Mouse (Mus musculus) monocyte, adult 2 months (primary cell): ENCODE data around the gene Timmdc1.

ENCODE experiments used
- DNase-seq, 2 experiments: peaks; one replicate each; pipeline ENCODE4 v3.0.0; 2022; ENCODE audit warnings: low spot score in 2 of 2, low read depth in 1 of 2

Gene Timmdc1

DNA sequence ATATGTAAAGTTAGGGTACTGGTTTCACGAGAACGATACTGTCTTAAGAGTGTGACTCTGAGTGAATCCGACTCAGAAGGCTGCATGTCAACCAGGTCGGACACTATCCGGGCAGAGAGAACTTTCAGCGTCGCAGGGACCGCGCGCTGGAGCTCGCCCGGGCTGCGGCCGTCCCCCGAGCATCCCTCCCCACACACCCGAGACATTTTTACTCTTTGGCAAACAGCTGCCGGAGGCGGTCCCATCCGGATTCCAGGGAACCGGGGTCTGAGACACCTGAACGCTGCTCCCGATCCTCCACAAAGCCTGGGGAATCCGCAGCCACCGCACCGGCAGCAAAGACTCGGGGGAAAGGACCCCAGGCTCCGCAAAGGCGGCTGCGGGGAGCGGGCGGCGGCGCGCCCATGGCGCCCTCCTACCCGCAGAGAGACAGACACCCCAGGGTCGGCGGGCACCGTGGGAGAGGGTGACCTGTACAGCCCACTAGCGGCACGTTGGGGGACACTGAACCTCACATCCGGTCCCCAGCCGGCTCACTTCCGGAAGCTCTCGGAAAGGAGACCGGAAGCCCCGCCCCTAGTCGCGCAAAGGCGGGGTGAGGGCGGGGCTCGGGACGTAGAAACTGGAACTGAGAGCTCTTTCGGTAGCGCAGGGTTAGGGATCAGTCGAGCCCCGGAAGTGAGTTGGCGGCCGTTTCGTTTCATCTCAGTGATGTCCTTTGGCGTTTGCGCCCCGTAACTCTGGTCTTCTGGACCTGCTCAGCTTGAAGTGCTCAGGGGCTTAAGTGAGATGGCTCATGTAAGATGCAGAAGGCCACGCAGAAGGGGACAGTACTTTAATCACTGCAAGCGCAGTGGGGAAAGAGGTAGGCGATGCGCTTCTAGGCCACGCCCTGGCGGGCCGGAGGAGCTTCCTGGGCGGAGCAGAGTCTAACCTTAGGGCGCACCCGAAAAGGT, at the start of gene Timmdc1:
Gene Timmdc1 (minus strand): TSS at position 535 of the 956 bp plus-strand sequence.
- peak; percentile 84 to 93 for DNase-seq

GRCm38 (mm10) chr16:38571481-38571880, 49.0 kb upstream of the Timmdc1 start:
- no peak for DNase-seq

GRCm38 (mm10) chr16:38568192-38568591, 45.7 kb upstream of the Timmdc1 start:
- DNase-seq: no peak

GRCm38 (mm10) chr16:38563516-38563915, 41.1 kb upstream of the Timmdc1 start:
- DNase-seq: no peak

- no peak for DNase-seq
Observed at GRCm38 (mm10) chr16:38562968-38563327, 40.5 kb upstream of the Timmdc1 start.

DNA sequence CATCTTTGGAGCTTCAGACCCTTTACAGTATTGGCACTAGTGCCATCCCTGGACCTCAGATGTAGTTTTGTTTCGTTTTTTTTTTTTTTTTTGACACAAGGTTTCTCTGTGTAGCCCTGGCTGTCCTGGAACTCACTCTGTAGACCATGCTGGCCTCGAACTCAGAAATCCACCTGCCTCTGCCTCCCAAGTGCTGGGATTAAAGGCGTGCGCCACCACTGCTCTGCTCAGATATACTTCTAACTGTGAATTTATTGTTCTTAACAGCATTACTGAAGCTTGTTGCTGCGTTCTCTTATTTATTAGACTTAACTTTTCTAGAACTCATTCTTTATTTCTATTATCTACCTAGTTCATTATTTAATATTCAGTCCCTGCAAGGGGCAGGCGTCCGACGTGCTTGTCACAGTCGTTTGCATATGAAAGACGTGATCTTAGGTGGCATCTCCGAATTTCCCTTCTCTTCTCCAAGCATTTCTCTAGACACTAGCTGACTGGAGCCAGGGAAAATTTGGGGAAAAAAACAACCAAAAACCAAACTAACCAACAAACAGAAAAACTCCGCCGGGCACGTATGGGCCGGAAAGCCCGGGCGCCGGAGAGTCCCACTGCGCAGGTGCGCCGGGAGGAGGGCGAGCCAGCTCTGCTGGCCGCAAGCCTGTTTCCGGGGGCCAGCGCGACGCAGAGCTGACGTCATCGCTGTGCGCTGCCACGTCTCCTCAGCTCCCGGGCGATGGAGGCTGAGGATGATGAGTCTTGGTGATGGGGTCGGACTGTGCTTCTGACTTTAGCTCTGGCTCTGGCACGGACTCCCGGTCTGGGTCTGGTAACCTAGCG, 39.9 kb upstream of the Timmdc1 start:
- peak; percentile 78 to 91 for DNase-seq

GRCm38 (mm10) chr16:38558221-38558748, 35.8 kb upstream of the Timmdc1 start, which contains the start of gene Tmem39a:
Tmem39a (plus strand) TSS chr16:38558698.
- DNase-seq: no peak

GRCm38 (mm10) chr16:38555988-38556387, 33.5 kb upstream of the Timmdc1 start:
- no peak for DNase-seq

DNA sequence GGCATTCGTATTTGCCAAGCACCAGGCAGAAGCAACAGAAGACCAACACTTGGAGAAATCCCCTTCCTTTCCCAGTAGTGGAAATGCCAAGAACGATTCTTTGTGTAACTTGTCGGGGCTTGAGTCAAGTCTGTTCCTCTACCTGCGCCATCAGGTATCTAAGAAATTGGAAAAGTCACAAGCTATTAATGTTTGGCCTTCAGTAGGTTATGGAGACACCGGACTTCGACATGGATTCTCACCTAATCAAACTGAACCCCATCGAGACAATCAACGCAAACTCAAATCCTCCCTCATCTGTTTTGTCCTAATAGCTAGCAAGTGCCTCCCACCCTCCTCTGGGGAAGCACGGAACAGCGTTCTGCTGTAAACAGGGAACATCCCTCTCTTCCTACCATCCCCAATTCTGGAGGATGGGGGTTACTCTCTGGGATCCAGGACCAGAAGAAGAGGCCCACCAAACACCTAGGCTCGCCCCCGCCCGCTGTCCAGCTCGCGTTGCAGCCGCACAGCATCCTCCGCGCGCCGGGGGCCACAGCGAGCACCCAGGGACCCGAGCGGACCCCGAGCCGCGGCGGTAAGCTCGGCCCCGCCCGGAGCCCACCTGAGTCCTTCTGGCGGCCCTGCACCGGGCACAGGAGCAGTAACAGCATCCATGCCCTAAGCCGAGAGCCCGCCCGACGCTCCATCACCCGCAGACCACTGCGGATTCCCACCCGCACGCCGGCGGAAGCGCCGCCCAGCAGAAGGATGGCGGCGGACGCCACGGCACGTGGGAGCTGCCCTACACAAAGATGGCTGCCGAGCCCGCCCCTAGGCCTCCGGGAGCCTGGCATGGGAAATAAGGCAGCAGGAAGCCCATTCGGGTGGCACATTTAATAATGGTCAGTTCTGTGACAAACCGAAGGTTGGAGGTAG, 27.3 kb upstream of the Timmdc1 start, which contains the start of gene Poglut1:
Gene Poglut1 (minus strand): TSS at position 780 of the 918 bp plus-strand sequence.
- peak in 1 of 2 experiments; percentile 43 for DNase-seq

- no peak for DNase-seq
Observed at GRCm38 (mm10) chr16:38548000-38548399, 25.5 kb upstream of the Timmdc1 start.

DNA sequence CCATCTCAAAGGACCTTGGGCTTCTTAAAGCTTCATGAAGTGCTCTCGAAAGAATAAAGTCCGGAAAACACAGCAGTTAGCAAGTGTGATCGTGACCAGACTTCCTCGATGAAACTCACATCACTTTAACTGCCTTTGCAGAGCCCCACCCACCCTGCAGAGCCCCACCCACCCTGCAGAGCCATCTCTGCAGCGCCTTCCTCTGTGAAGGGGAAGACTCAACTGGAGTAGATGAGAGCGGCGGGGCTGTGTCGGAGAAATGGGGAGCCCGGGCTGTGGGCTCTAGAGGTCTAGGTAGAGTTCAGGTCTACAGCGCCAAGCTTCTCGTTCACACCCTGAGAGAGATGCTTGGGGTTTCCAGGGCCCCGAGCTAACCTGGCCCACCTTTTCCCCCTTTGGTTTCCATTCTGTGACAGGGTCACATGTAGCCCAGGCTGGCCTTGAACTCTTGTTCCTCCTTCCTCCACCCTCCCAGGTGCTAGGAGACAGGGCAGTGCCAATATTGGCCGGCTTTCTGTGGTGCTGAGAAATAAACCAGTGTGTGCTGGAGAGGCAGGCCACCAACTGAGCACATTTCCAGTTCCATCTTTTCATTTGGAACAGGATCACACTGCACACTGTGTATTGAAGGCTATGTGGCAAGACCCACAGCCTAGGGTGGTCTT, 16.4 kb upstream of the Timmdc1 start:
- no peak for DNase-seq

GRCm38 (mm10) chr16:38536544-38537146, 14.2 kb upstream of the Timmdc1 start:
- peak; percentile 27 to 47 for DNase-seq

- no peak for DNase-seq
Observed at GRCm38 (mm10) chr16:38526264-38526663, 3.8 kb upstream of the Timmdc1 start.

DNA sequence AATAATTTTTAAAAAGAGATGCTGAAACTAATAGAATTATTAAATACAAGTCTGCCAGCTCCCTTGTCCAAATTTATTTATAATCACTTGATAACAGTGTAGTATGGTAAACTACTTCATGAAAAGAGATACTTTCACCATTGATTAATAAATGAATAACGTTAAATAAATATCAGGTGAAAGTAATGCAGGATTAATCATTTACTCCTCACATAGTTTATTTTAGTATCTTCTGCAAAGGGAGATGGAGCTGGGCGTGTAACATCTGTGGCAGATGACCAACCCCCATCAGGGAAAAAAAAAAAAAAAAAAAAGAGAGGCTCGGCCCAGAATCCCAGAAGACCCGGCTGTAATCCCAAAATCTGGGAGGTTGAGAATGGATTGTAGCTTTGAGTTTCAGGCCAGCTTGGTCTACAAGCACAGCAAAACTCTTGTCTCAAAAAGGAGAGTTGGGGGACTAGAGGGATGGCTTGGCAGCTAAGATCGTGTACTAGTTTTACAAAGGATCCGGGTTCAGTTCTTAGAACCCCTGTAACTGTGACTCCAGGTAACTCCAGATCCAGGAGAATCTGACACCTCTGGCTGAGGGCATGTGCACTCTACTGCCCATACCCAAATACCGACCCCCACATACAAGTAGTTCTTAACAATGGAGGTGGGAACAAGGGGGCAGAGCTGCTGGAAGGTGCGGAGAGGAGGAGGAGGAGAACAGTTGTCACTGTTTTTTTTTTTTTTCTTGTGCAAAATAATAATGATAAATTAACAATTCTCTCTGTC, 1.1 kb downstream of the Timmdc1 start:
- DNase-seq: no peak

DNA sequence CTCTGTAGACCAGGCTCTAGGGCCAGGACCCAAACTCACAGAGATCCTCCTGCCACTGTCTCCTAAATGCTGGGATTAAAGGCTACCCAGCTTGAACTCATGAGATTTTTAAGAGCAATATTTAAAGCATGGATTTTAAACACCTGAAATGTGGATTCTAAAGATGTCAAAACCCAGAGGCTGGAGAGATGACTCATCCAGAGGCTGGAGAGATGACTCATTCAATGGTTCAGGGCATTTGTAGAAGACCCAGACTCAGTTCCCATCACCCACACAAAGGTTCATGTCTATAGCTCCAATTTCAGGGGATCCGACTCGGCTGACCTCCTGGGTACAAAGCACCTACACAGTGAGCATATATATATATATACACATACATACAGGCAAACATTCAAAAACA, 3.3 kb downstream of the Timmdc1 start:
- DNase-seq: no peak

DNA sequence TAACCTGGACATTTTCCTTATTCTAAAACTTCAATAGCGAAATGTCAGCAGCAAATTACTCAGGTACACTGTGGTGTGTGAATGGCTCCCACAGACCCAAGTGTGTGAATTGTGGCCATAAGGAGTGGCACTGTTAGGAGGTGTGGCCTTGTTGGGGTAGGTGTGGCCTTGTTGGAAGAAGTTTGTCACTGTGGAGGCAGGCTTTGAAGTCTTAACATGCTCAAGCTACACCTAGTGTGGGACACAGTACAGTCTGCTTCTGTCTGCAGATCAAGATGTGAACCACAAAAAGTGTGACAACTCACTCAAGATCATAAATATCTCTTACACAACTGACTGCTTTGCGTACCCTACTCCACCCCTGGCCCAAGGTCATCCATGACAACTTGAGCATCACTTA, 11.6 kb downstream of the Timmdc1 start:
- no peak for DNase-seq

GRCm38 (mm10) chr16:38506041-38506634, 16.3 kb downstream of the Timmdc1 start:
- DNase-seq: peak in 1 of 2 experiments; percentile 42

DNA sequence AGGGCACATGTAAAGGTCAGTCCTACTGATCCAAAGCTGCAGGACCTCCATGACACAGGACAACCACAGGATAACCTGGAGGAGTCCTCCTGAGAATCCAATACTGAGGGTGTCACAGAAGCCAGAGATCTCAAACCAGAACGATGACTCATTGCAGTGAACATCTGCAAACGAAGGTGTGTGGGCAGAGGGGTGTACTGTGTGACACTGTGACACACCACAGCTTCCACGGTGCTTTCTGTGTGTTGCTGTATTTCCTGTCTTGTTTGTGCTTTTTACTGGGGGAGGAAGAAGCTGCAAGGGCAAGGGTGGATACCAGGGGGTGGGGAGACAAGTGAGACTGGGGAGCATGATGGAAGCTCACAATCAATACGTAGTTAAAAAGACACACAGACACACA, 18.9 kb downstream of the Timmdc1 start:
- DNase-seq: no peak
